24 mouse cellular contexts compared by ENCODE assay signal in the genomic region with DNA sequence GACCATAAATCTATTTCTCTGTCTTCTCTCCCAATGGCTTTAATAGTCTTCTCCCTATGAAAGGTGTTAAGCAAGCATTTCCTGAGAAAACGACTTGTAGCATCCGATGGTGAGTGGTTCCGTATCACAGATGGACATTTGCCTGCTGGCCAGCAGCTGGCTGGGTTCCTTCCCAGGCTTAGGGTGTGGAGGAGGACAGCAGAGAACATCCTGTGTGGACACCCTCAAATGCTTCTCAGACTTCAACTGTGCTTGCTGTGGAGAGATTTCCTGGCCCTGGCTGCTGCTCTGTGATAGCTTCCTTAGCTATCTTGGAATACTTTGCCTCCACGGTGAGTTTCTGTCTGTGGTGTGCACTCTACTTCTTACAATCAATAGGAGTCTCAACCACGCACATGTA.
DNase-seq lines count a peak whose midpoint lies in the region; ATAC-seq lines count a peak whose summit lies in the region.
"Had no signal": no experiment of that assay in that cellular context is flagged by ENCODE, and none has a peak within 500 bp of the region (broad histone marks: within the 10 kb centered on the region; RNA-seq: fewer than 3 reads in every experiment).

No protein-coding gene starts in this region.

- H3K9me3 ChIP-seq in heart, embryonic 10.5 days, result no peaks in the 10 kb centered on the region
- no peaks in the 10 kb centered on the region for H3K9me3 ChIP-seq in midbrain, embryonic 10.5 days (replicated peaks)
- no peaks in the 10 kb centered on the region for H3K9me3 ChIP-seq in midbrain, embryonic 15.5 days
- H3K9me3 ChIP-seq: embryonic facial prominence, embryonic 15.5 days; forebrain, embryonic 10.5 days; G1E; hindbrain, embryonic 12.5 days had no signal

- no peaks in the 10 kb centered on the region for H3K36me3 ChIP-seq in heart, embryonic 10.5 days
- no peaks in the 10 kb centered on the region for H3K36me3 ChIP-seq in midbrain, embryonic 10.5 days
- no peaks in the 10 kb centered on the region for H3K36me3 ChIP-seq in midbrain, embryonic 15.5 days (replicated peaks)
- H3K36me3 ChIP-seq: embryonic facial prominence, embryonic 15.5 days; forebrain, embryonic 10.5 days; G1E; hindbrain, embryonic 12.5 days had no signal

- intact Hi-C loops in heart, postnatal 14 days (cut with DNase I), result no loop called here

- H3K4me1 ChIP-seq in heart, embryonic 10.5 days, result peaks cover 6% of the 10 kb centered on the region; the same call in 1 of the 2 replicates
- H3K4me1 ChIP-seq in midbrain, embryonic 10.5 days, result peaks cover 22% of the 10 kb centered on the region
- H3K4me1 ChIP-seq in midbrain, embryonic 15.5 days, result peaks cover 16% of the 10 kb centered on the region

- H3K9ac ChIP-seq in midbrain, embryonic 15.5 days, result no peak overlapping the region
- H3K9ac ChIP-seq: embryonic facial prominence, embryonic 15.5 days; hindbrain, embryonic 12.5 days had no signal

- H3K27ac ChIP-seq in heart, embryonic 10.5 days, result no peak overlapping the region
- peak overlapping the region; percentile 76 for H3K27ac ChIP-seq in midbrain, embryonic 10.5 days (replicated peaks)
- no peak overlapping the region for H3K27ac ChIP-seq in midbrain, embryonic 15.5 days
- H3K27ac ChIP-seq: embryonic facial prominence, embryonic 15.5 days; forebrain, embryonic 10.5 days; hindbrain, embryonic 12.5 days had no signal

- H3K27me3 ChIP-seq in heart, embryonic 10.5 days (ENCODE audit: insufficient read depth, poor library complexity, severe bottlenecking), result no peaks in the 10 kb centered on the region
- H3K27me3 ChIP-seq in midbrain, embryonic 10.5 days (ENCODE audit: low read depth, poor library complexity, severe bottlenecking), result no peaks in the 10 kb centered on the region
- H3K27me3 ChIP-seq in midbrain, embryonic 15.5 days (replicated peaks), result no peaks in the 10 kb centered on the region
- H3K27me3 ChIP-seq: embryonic facial prominence, embryonic 15.5 days; hindbrain, embryonic 12.5 days had no signal

- H3K4me2 ChIP-seq in midbrain, embryonic 15.5 days, result no peak overlapping the region
- H3K4me2 ChIP-seq: embryonic facial prominence, embryonic 15.5 days; hindbrain, embryonic 12.5 days had no signal

- peak; percentile 55; the same call in 1 of the 2 replicates for ATAC-seq in frontal cortex, adult (ENCODE audit: low TSS enrichment)
- ATAC-seq in midbrain, embryonic 15.5 days (replicated peaks), result no peak
- ATAC-seq: CD4-positive, CD25-positive, alpha-beta regulatory T cell, adult 4 months; forebrain, embryonic 14.5 days; hindbrain, embryonic 16.5 days; inflammation-experienced regulatory T-cells, adult 6 months had no signal

- no peak overlapping the region for H3K4me3 ChIP-seq in heart, embryonic 10.5 days
- no peak overlapping the region for H3K4me3 ChIP-seq in midbrain, embryonic 10.5 days
- H3K4me3 ChIP-seq in midbrain, embryonic 15.5 days, result no peak overlapping the region
- H3K4me3 ChIP-seq: embryonic facial prominence, embryonic 15.5 days; erythroblast, embryonic 14.5 days; forebrain, embryonic 10.5 days; hindbrain, embryonic 12.5 days had no signal

- WGBS in heart, embryonic 10.5 days, result 63% methylated on average over 5 of the region's 5 CpGs
- 86% methylated on average over 5 of the region's 5 CpGs for WGBS in midbrain, embryonic 10.5 days
- 85% methylated on average over 5 of the region's 5 CpGs for WGBS in midbrain, embryonic 15.5 days

- DNase-seq in frontal cortex, adult 2 months (ENCODE audit: extremely low spot score in 1 of 2, low spot score in 1 of 2), result no peak
- peak; percentile 14 to 28 for DNase-seq in heart, postnatal 14 days
- DNase-seq in heart, embryonic 10.5 days (ENCODE audit: low spot score), result no peak
- DNase-seq in midbrain, embryonic 10.5 days (ENCODE audit: low spot score), result no peak
- peak; percentile 13 for DNase-seq in brain, adult 2 months (ENCODE audit: low read depth, low spot score)
- DNase-seq: adrenal gland, adult 8-10 months; adrenal gland, postnatal 36 days; B cell, adult 2 months; cerebellum, adult 11 months; cerebellum, adult 8-10 months; cerebellum, postnatal 14 days; embryo, embryonic 11 days; gastrocnemius, postnatal 14 days had no signal

Comparison
In these comparisons a context has a peak if more than half of its experiments do, and no peak if none do; other contexts are left out.
1. DNase-seq: peak in heart, postnatal 14 days (2 of 2) and brain, adult 2 months (single experiment); none in frontal cortex, adult 2 months (0 of 2), heart, embryonic 10.5 days (single experiment) and midbrain, embryonic 10.5 days (single experiment).